8 mouse cellular contexts compared by ENCODE assay signal in the genomic region with DNA sequence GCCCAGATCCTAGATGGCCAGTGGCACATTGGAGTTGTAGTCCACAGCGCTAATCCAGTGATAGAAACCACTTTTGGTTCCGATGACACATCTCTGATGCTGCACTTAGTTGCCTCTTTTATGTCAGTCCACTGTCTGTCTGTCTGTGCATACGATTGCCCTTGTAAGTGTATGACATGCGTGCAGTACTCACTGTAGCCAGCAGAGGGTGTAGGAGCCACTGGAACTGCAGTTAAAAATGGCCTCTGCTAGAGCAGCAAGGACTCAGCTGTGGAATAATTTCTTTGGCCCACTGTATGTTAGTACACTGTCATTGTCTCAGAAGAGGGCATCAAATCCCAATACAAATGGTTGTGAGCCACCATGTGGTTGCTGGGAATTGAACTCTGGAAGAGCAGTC. TPM values are rescaled to one million over a fixed set of nuclear protein-coding genes. Genes with fewer than 3 reads are reported as not detected.
DNase-seq lines count a peak whose midpoint lies in the region; ATAC-seq lines count a peak whose summit lies in the region.

No protein-coding gene starts in this region.

- peak; percentile 48; the same call in 1 of the 2 replicates for ATAC-seq in neutrophil, adult 5-6 weeks (ENCODE audit: extremely low read depth, insufficient number of reproducible peaks, low FRiP score, poor library complexity, severe bottlenecking)

- intact Hi-C loops in gastrocnemius, postnatal 14 days (cut with DNase I; ENCODE audit: low total_unique reads), result no loop called here

- peak; percentile 16 for DNase-seq in gastrocnemius, postnatal 14 days
- no peak for DNase-seq in gastrocnemius, adult 18-20 months (ENCODE audit: low spot score)
- peak; percentile 17 for DNase-seq in ovary, postnatal 36 days (ENCODE audit: low spot score)
- DNase-seq in ovary, postnatal 10 days (ENCODE audit: low spot score), result no peak
- DNase-seq in adrenal gland, postnatal 4 days (ENCODE audit: low spot score in 2 of 2), result peak; percentile 8 to 16
- DNase-seq in kidney, postnatal 25 days, result peak; percentile 47 to 72
- no peak for DNase-seq in urinary bladder, adult 18-20 months (ENCODE audit: low spot score in 2 of 2)

RNA-seq across cellular contexts. Expression of a gene that starts 38.0 kb away (rescaled TPM):
- total RNA-seq in gastrocnemius, postnatal 14 days (2021), result 10 to 100 TPM in 1 of 2 experiments, 1 to 10 TPM in 1; 8.7 to 12.4 TPM
- total RNA-seq in gastrocnemius, adult 18-20 months (2021), result 10 to 100 TPM; 13.7 to 14.6 TPM
- 10 to 100 TPM; 15.5 to 16.3 TPM for total RNA-seq in adrenal gland, postnatal 4 days (2021)
- 29.7 and 32.6 TPM in 2 replicates for total RNA-seq in neutrophil, adult 5-6 weeks (2017)

Comparison
In these comparisons a context has a peak if more than half of its experiments do, and no peak if none do; other contexts are left out.
1. DNase-seq: peak in gastrocnemius, postnatal 14 days (single experiment), ovary, postnatal 36 days (single experiment), adrenal gland, postnatal 4 days (2 of 2) and kidney, postnatal 25 days (2 of 2); none in gastrocnemius, adult 18-20 months (single experiment), ovary, postnatal 10 days (single experiment) and urinary bladder, adult 18-20 months (0 of 2).